Mouse (Mus musculus) hindbrain, postnatal 0 days (tissue): ENCODE data around the gene Lgals4. TPM values are rescaled to one million over a fixed set of nuclear protein-coding genes. Genes with fewer than 3 reads are reported as not detected.

Experiments
- ATAC-seq: fragments of 200-750 bp; cut with Nextera tagmentation; 2 replicates; pipeline ENCODE4 v1.8.0; 2017; ENCODE audit warnings: mild to moderate bottlenecking, moderate TSS enrichment, moderate library complexity
- DNase-seq: peaks from one replicate; pipeline ENCODE4 v3.0.0-alpha.2; 2015; ENCODE audit warnings: low spot score
- H3K27ac ChIP-seq: fragments of 300-500 bp; sonication (generic); 2 replicates; pipeline ENCODE4 v1.5.1; 2014; ENCODE audit warnings: mild to moderate bottlenecking
- H3K27me3 ChIP-seq: fragments of 300-500 bp; sonication (generic); 2 replicates; pipeline ENCODE4 v1.6.1; 2014; ENCODE audit warnings: low read length, mixed read lengths; ENCODE audit not compliant: insufficient read depth
- H3K36me3 ChIP-seq: fragments of 300-500 bp; sonication (generic); 2 replicates; pipeline ENCODE4 v1.6.1; 2014; ENCODE audit warnings: low read length, mixed read lengths; ENCODE audit not compliant: insufficient read depth
- H3K4me1 ChIP-seq: fragments of 300-500 bp; sonication (generic); 2 replicates; pipeline ENCODE4 v1.6.1; 2014; ENCODE audit warnings: antibody characterized with exemption, low read length, mixed read lengths; ENCODE audit not compliant: insufficient read depth
- H3K4me2 ChIP-seq: fragments of 300-500 bp; sonication (generic); 2 replicates; pipeline ENCODE4 v1.6.1; 2014; ENCODE audit warnings: low read depth, mild to moderate bottlenecking, low read length, moderate library complexity, mixed read lengths
- H3K4me3 ChIP-seq: fragments of 300-500 bp; sonication (generic); 2 replicates; pipeline ENCODE4 v1.5.1; 2014; ENCODE audit warnings: low read length
- H3K9ac ChIP-seq: fragments of 300-500 bp; sonication (generic); replicated peaks from 2 replicates; pipeline ENCODE4 v1.6.1; 2014; ENCODE audit warnings: mild to moderate bottlenecking, low read length, moderate library complexity, mixed read lengths
- H3K9me3 ChIP-seq: fragments of 300-500 bp; sonication (generic); 2 replicates; pipeline ENCODE4 v1.6.1; 2016; ENCODE audit warnings: low read length, mixed read lengths
- CTCF ChIP-seq: IDR thresholded peaks from 2 replicates; pipeline ENCODE4 v1.5.1; 2016; ENCODE audit warnings: antibody characterized with exemption, control low read depth, low read depth
- WGBS: fragments of 180-500 bp; shearing (Covaris S2); extraction: QIAGEN DNeasy Blood & Tissue Kit; methylation state at CpG from one replicate; pipeline ENCODE4 v1.1.7; 2014; 5-methylcytosine and 5-hydroxymethylcytosine counted together
- polyA plus RNA-seq: library from polyadenylated mRNA; unstranded; fragments of >200 nt; fragmentation: Nextera tagmentation; extraction: Ambion mirVana; gene quantifications from 2 replicates; pipeline ENCODE4 v1.2.1, GENCODE M21; 2015
- total RNA-seq: library from RNA; depleted of rRNA; stranded (reverse); fragments of >200 nt; gene quantifications from 2 replicates; pipeline ENCODE4 v1.2.3, GENCODE M21; 2014

Lgals4 gene
- total and polyA plus RNA-seq, 2 experiments from 2014 or later: 5.8 to 8.4 TPM

DNA sequence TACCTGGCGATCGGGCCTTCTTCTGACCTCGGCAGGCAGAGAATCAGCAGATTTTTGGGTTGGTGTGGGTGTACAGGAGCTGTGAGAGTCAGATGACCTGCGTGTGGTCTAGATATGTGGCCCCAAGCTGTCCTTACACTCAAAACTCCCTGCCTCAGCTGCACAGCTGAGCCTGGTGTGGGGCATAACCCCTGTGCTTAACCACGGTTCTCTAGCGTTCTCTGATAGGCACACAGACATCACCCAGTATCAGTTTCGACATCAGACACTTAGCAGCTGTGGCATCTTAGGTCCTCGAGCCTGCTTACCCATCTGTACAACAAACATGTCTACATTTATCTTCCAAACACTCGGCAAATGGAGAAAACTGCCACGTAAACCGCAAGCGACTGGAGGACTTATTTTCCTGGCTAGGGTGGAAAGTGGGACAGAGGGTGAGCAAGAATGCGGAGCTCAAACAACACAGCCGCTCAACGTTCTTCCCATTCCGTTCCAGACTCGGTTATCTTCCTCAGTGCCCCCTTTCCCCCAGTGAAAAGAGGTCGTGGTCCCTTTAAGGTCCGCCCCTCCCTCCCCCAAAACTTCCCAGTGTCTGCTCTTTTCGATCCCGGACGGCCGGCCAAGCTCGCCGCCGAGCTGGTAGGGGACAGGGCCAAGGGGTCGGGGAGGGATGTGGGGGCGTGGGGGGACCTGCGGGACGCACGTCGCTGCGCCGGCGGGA, 25.3 kb upstream of the Lgals4 start, which contains the start of gene Hnrnpl:
TSS of gene Hnrnpl (plus strand) at position 321 of the 721 bp plus-strand sequence.
- H3K9ac ChIP-seq: peak within 1 kb of the TSS; percentile 73
- DNase-seq: peak; percentile 71
- peak within 1 kb of the TSS; percentile 94 for H3K4me2 ChIP-seq
- TF ChIP-seq CTCF: no peak
- 4% methylated on average over 35 of the region's 35 CpGs for WGBS
- peak within 1 kb of the TSS; percentile 100 for H3K27ac ChIP-seq
- no peaks in the 10 kb centered on the region for H3K9me3 ChIP-seq
- peaks cover 16% of the 10 kb centered on the region for H3K4me1 ChIP-seq
- no peaks in the 10 kb centered on the region for H3K27me3 ChIP-seq
- peaks cover 3% of the 10 kb centered on the region for H3K36me3 ChIP-seq
- peak; percentile 13; the same call in 1 of the 2 replicates for ATAC-seq
- H3K4me3 ChIP-seq: peak within 1 kb of the TSS; percentile 84

GRCm38 (mm10) chr7:28808957-28809393, 24.7 kb upstream of the Lgals4 start:
- under 1% methylated on average over 30 of the region's 32 CpGs for WGBS
- H3K36me3 ChIP-seq: peaks cover 9% of the 10 kb centered on the region

GRCm38 (mm10) chr7:28809401-28810089, 24.1 kb upstream of the Lgals4 start:
- Histone ChIP-seq H3K9me3 (no peaks in the 10 kb centered on the region), H3K4me2 (peak overlapping the region; percentile 94), H3K27ac (peak overlapping the region; percentile 100), H3K4me3 (peak overlapping the region; percentile 84), H3K4me1 (peaks cover 16% of the 10 kb centered on the region), H3K36me3 (peaks cover 15% of the 10 kb centered on the region), H3K9ac (peak overlapping the region; percentile 73), H3K27me3 (no peaks in the 10 kb centered on the region)
- DNase-seq (peak; percentile 68), ATAC-seq (peak; percentile 12)
- WGBS: under 1% methylated on average over 35 of the region's 35 CpGs
- TF ChIP-seq CTCF: peak; percentile 1; the same call in 1 of the 2 replicates

More at GRCm38 (mm10) chr7:28808957-28809393, 24.7 kb upstream of the Lgals4 start:
- Histone ChIP-seq H3K9me3 (no peaks in the 10 kb centered on the region), H3K27me3 (no peaks in the 10 kb centered on the region), H3K4me3 (peak overlapping the region; percentile 84), H3K27ac (peak overlapping the region; percentile 100), H3K4me1 (peaks cover 16% of the 10 kb centered on the region), H3K4me2 (peak overlapping the region; percentile 94), H3K9ac (peak overlapping the region; percentile 73)
- ATAC-seq (peak; percentile 62), DNase-seq (peak; percentile 97)
- TF ChIP-seq CTCF: no peak

GRCm38 (mm10) chr7:28810107-28811066, 23.3 kb upstream of the Lgals4 start:
- peaks cover 22% of the 10 kb centered on the region for H3K36me3 ChIP-seq
- no peaks in the 10 kb centered on the region for H3K27me3 ChIP-seq
- H3K4me1 ChIP-seq: peaks cover 16% of the 10 kb centered on the region
- ATAC-seq: peak; percentile 93
- WGBS: under 1% methylated on average over 69 of the region's 70 CpGs
- peak; percentile 99 for DNase-seq
- H3K27ac ChIP-seq: peak overlapping the region; percentile 100
- peak overlapping the region; percentile 94 for H3K4me2 ChIP-seq
- peak overlapping the region; percentile 84 for H3K4me3 ChIP-seq
- peak overlapping the region; percentile 92 for H3K9ac ChIP-seq
- H3K9me3 ChIP-seq: no peaks in the 10 kb centered on the region
- TF ChIP-seq CTCF: peak; percentile 68

DNA sequence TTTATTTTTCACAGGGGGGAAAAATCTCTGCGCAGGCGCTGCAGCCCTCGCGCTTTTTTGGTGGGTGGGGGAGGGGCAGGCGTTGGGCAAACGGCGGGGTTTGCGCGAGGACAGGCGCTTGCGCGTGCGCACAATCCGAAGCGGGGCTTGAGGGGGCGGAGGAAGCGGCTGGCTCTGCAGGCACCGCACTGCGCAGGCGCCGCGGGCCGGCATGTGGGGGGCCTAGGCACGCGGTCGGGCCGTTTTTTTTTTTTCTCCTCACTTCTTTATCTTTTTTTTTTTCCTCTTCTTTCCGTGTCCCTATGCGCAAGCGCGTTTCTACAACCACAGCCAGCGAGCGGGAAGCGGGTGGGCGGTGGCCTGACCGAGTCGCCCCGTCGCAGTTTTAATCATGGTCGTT, 22.4 kb upstream of the Lgals4 start:
- H3K36me3 ChIP-seq: peaks cover 30% of the 10 kb centered on the region
- H3K9me3 ChIP-seq: no peaks in the 10 kb centered on the region
- peaks cover 16% of the 10 kb centered on the region for H3K4me1 ChIP-seq
- peak overlapping the region; percentile 77 for H3K4me2 ChIP-seq
- peak; percentile 98 for DNase-seq
- WGBS: under 1% methylated on average over 40 of the region's 40 CpGs
- peak overlapping the region; percentile 92 for H3K9ac ChIP-seq
- peak overlapping the region; percentile 99 for H3K27ac ChIP-seq
- H3K27me3 ChIP-seq: no peaks in the 10 kb centered on the region
- ATAC-seq: peak; percentile 13; the same call in 1 of the 2 replicates
- peak overlapping the region; percentile 76 for H3K4me3 ChIP-seq
- TF ChIP-seq CTCF: no peak
